Mouse (Mus musculus): Measurements from ENCODE around the gene Kif1c.

The Kif1c gene

DNA sequence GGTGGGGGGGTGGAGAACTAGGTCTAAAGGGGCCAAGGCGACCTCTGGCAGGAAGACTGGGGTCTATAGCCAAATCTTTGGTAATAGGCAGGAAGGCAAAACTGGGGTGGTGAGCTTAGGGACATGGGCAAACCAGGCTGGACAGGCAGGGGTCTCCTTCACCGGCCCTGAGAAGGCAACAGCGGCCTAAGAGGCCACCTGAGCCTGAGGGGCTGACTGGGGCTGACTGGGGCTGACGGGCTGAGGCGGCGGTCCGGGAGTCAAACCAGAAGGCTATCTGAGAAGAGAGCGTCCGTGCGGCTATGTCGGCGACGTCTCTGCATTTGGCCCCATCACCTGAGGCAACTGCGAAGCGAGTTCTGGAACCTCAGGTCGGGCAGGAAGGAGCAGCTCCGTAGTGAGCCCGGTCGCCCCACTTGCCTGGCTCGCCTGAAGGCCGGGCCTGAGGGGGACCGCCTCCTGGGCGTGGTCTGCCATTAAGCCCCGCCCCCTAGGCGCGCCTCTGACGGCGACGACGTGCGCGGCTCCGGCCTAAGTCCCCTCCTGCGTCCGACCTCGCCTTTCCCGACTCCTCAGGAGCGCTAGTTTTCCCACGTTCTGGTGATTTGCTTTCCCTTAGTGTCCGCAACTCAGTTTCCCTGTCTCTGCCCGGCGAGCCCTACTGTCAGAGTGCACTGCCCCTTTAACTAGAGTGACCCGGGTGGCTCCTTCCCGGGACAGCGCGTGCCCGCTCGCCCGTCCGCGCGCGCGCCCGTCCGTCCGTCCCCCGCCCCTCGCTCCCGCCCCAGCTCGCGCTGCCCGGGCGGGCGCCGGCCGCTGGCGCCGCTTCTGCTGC lies at the start of gene Kif1c, which contains the start of gene Inca1:
Gene Kif1c, plus strand, starts transcription at position 827 of the 835 bp plus-strand sequence.
Gene Inca1, minus strand, starts transcription at position 434 of the 835 bp plus-strand sequence.
- peak; percentile 94 for DNase-seq (ENCODE audit: low read depth, low spot score)

DNA sequence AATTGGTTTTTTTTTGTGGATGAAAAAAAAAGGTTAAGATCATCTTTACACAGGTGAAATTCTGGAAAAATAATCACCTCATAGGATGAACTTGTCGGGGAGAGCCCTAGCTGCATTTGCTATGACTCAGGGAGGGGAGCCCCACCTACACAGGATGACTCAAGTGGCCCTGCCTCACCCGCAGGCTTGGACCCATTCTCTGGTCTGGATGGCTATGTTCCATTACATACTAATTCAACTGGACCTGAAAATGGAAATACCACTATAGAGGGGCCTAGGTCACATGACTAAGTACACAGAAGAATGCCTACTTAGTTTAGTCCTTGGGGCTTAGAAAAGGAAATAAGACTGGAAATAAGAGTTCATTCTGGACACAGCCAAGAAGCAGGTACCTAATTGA lies 49.0 kb upstream of the Kif1c start:
- no peak for DNase-seq (ENCODE audit: low read depth, low spot score)

DNA sequence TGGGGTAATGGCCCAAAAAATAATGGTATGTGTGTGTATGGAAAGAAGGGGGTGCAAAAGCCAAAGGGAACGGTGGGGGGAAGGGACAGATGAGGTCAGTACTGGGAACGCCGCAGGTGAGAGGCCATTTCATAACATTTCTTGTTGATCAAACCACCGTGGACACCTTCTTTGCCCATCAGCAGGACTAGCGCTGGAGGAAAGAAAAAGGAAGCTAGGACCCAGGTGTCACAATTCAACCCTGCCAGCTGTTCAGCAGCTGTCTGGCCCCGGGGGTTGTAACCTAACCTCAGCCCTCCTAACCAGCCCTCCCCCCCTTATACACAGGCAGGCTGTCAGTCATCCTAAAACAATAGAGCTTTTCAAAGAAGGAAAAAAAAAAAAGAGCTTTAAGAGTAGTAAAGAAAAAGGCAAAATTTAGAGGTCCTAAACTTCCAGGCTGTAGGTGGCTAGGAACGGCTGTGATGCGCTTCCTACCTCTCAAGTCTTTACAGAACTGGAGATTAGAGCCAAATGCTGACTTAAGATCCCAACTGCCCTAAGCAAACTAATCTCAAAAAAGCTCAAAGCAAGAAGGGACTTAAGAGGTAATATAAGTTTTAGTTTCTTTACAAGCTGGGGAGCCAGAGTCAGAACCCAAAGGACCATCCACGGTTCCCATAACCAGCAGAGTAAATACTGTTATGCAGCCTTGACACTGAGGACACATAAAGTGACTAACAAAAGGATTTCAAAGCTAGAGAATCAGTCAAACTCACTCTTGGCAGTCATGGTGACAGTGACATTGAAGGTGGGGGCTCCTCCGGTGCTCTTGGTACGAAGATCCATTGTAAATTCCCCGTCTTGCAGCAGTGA lies 48.1 kb upstream of the Kif1c start:
- no peak for DNase-seq (ENCODE audit: low read depth, low spot score)

DNA sequence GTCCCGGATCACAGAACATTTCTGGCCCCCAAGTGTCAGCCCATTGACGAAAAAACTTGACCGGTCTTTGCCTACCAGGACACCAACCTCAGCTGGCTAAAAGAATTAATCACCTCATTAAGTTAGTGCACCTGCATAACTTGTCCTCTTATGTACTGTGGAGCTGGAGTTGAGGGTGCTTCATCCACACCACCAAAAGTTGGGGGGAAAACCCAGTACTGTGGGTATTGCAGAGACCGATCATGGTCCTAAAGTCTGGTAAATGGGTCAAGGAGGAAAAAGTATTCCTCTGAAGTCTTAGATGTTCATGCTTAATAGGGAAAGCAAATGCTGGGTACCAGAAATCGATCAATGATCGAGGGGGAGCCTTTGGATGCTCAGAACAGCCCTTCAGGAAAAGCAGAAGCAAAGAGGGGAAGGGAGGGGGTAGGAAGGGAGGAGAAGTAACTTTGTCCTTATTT lies 47.4 kb upstream of the Kif1c start:
- no peak for DNase-seq (ENCODE audit: low read depth, low spot score)

DNA sequence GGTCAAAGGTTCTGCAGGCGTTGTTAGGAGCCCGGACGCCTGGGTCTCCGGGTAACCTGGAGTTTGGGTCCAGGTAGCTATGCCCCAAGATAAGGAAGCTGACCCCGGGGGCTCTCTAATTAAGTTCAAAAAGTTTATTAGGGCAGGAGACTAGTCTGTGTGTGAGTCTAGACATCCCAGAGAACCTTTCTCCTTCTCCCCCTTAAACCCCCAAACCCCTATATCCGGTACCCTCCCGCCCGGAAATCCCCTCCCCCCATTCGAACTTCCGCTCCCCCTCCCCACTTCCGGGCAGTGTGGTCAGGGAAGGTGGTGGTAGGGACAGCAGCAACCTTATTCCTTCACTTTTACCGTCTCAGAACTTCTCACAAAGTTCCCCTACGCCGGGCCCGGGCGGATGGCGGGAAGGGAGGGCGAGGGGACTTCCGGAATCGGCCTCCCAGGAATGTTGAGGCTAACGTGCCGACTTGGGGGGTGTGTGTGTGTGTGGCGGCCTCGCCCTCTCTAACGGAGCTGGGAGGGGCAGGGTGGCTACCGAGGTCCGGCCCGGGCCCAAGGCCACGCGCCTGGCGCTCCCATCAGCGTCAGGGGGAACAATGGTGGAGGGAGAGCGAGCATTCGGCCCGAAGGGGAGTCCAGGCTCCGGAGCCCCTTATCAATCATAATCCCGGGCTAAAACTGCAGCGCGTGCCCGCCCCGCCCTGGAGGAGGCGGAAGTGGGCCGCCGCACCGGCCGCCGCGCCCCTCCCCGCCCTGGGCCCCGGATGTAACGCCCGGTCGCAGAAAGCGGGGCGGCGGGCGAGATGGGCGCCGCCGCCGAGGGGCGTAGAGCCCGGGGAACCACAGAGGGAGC lies 46.8 kb upstream of the Kif1c start:
- no peak for DNase-seq (ENCODE audit: low read depth, low spot score)

DNA sequence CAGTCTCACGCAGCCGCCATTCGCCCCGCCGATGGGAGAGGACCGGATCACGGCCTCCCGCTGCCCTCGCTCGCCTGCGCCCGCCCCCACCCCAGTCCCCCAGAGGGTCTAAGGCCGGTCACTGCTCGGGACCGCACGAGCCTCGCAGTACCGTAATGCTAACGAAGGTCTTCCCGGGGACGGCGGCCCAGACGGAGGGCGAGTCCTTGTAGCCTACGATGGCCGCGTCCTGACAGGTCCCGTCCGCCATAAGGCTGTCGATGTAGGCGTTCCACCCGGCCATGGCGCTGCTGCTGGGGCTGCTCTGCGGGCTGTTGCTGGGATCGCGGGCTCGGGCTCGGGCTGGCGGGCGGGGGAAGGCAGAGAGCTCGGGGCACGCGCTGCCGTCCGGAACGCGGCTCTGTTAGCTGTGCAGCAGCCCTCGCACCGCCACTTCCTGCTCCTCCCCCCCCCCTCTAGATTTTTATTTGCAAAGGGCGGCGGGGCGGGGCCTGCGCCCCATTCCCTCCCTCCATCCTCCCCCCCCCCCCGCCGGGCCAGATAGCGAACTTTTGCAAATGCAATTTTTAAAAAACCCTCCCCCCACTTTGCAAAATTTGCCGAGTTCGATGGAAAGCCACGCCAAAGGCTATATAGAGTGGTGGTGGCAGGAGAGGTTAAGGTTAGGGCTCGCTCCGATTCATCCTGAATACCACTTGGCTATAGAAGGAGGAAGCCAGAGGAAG lies 46.0 kb upstream of the Kif1c start, which contains the start of gene Pfn1:
Gene Pfn1, minus strand, starts transcription at position 447 of the 725 bp plus-strand sequence.
- peak; percentile 80 for DNase-seq (ENCODE audit: low read depth, low spot score)

DNA sequence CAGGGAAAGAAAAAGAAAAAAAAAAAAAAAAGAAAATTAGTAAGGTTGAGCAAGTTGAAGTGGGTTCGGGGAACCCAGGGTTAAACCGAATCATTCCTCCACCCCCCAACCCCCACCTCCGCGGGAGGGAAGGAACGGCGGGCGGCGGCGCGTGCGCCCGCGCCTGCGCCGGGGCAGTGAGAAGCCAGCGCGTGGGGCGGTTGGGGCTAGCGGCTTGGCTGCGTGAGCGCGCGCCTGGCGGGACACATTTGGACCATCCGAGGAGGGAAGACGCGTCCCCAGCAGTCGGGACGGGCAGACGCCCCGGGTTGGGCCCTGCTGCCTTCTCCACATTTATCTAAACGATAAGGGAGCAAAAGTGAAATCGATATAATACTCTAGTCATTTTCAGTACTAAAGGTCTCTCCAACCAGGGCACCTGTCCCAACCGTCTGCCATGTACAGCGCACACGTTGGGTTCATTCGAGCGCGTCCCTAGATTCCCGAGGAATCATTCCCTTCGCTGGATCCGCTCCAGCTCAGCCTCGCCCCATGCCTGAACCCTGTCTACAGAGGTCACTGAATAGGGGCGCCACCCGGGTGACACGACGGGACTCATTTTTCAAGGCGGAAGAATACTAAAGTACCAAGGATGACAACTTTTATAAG lies 45.3 kb upstream of the Kif1c start:
- DNase-seq (ENCODE audit: low read depth, low spot score) = peak; percentile 87

DNA sequence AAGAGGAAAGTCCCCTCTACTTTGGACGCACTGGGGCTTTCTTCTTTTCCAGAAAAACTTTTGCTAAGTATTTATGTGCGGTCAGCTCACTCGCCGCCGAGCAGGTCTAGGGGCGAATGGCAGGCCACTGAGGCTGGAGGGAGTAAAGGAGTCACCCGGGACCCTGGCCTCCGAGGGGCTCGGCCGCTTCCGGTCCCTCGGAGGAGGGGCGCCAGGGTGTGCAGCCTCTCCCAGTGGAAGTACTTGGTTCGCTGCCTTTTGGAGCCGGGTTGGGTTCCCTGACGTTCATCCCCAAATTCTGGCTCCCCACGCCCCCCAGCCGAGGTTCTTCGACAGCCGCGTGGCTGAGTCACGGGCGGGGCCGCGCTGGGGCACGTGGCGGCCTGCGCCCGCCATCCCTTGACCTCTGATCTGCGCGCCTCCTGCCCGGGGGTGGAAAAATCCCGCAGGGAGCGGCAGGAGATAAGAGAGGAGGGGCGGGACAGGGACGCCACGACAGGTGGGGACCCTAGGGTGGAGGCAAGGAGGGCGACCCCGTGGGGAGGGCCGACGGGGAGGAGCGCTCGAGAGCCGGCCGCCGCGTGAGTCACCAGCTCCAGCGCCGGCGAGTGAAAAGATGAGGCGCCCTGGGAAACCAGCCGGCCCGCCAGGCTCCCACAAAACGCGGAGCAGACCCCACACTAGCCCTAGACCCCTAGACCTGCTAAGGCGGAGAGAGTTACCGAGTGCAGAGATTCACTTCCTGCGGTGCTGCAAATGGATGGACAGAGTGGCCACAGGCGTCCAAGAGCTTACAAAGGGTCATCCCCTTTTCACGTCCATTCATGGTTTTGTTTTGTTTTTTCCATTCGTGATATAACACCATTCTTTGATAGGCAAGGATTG lies 44.5 kb upstream of the Kif1c start:
- DNase-seq (ENCODE audit: low read depth, low spot score) = peak; percentile 71

DNA sequence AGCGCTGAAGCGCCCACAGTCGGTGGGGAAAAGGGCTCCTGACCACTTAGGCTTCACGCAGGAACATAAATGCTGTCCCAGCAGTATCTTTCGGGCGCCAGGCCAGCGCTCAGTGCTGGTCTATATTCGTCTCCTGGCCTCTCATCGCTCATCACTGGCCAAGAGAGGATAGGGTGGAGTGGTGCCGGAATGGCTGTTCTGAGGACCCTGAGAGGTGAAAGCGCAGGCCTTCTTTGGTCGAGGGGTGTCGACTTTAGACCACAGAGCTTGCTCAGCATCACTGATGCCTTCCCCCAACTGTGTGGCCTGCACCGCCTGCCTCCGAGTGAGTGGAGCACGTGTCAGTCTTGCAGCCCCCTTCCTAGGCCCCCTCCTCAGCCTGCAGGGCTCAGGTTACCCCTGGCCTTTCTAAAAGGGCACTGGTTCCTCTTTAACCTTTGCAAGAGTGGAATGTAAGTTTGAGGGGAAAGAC lies 43.9 kb upstream of the Kif1c start:
- peak; percentile 95 for DNase-seq (ENCODE audit: low read depth, low spot score)

DNA sequence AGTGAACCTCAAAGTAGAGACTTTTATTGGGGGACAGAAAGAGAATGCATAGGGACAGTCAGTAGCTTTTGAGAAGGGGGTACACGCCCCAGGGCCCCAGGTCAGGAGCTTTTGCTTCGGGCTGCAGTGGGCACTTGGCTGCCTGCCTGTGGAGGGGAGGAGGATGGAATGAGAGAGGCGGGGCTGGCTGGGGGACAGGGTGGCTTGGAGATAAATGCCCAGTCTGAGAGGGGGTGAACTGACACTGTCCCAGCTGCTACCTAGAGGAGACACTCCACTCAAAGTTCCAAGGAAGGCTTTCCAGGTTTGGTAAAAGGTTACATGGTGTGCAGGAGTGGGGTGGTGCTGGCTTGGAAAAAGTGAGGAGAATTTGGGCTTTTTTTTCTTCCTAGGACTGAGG lies 43.4 kb upstream of the Kif1c start, which contains the start of gene Eno3:
Gene Eno3, plus strand, starts transcription at position 239 of the 400 bp plus-strand sequence.
- peak; percentile 88 for DNase-seq (ENCODE audit: low read depth, low spot score)

DNA sequence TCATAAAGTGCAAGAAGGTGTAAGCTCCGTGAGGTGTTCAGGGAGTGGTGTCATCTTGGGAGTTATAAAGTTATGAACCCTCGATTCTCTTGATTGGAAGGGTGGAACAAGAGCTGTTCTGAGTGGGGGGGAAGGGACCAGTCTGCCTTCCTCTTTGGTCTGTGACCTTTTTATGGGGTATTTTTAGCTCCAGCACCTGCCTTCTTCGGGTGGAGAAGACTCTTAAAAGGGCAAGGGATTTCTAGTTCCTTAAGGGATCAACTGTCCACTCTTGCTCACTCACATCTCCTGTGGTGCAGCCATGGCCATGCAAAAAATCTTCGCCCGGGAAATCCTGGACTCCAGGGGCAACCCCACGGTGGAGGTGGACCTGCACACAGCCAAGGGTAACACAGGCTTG lies 42.8 kb upstream of the Kif1c start:
- peak; percentile 91 for DNase-seq (ENCODE audit: low read depth, low spot score)

DNA sequence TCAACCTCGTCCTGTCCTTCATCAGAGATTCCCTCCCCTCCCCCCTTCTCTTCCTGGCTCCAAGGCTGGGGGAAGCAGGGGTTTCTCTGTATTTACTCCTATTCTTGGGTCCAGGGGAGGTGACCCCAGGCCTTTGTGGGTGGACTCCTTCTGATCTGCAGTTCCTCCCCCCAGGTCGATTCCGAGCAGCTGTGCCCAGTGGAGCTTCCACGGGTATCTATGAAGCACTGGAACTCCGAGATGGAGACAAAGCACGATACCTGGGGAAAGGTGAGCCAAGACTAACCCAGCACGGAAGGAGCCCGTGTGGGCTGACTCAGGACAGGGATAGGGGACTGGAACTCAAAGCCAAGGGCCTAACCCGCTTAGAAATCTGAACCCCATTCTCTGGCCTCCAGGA lies 42.4 kb upstream of the Kif1c start:
- no peak for DNase-seq (ENCODE audit: low read depth, low spot score)

DNA sequence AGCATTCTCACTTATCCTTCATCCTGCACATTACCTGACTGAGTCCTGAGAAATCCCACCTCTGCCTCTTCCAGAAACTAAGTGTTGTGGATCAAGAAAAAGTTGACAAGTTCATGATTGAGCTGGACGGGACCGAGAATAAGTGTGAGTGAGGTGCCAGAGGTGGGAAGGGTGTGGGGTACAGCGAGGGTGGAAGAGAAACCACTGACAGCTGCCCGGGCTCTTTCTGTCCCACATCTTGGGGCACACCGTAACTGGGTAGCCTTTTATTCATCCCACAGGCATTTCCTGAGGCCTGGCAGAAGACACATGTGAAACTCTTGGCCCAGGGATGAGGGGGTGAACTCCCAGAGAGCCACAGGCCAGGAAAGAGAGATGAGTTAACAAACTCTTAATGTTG lies 41.8 kb upstream of the Kif1c start:
- no peak for DNase-seq (ENCODE audit: low read depth, low spot score)

DNA sequence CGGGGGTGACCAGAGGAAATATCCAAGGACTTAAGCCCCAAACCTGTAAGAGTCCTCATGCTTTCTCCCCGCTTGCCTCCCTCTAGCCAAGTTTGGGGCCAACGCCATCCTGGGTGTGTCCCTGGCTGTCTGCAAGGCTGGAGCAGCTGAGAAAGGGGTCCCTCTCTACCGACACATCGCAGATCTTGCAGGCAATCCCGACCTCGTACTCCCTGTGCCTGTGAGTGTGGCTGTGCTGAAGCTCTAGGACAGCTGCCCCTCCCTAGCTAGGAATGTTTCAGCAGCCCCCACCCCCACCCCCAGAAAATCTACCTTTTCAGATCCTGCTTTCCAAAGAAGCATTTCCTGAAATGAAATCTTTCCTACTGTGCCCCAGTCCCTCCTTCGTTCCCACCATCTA lies 41.4 kb upstream of the Kif1c start:
- DNase-seq (ENCODE audit: low read depth, low spot score) = no peak

DNA sequence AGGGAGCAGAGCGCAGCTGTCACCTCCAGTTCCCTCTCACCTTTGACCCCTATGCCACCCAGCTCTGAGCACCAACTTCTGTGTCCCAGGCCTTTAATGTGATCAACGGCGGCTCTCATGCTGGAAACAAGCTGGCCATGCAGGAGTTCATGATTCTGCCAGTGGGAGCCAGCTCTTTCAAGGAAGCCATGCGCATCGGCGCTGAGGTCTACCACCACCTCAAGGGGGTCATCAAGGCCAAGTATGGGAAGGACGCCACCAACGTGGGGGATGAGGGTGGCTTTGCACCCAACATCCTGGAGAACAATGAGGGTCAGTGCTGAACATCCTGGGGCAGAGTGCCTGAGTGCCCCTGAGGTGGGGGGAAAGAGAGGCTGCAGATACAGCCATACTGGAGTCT lies 39.8 kb upstream of the Kif1c start:
- no peak for DNase-seq (ENCODE audit: low read depth, low spot score)

DNA sequence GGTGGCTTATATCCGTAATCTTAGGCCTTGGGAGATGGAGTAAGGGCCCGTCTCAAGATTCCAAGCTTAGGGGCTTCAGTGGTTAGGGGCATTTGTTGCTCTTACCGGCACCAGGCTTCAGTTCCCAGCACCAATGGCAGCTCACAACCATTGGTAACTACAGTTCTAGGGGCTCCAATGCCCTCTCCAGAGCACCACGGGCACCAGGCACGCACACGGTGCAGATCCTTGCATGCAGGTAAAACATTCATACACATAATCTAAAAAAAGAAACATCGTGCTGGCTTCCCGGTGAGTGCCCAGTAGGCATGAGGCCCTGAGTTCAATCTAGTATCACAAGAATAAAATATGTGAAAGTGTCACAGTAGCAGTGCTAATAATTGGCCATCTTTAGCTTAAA lies 37.2 kb upstream of the Kif1c start:
- DNase-seq (ENCODE audit: low read depth, low spot score) = no peak

DNA sequence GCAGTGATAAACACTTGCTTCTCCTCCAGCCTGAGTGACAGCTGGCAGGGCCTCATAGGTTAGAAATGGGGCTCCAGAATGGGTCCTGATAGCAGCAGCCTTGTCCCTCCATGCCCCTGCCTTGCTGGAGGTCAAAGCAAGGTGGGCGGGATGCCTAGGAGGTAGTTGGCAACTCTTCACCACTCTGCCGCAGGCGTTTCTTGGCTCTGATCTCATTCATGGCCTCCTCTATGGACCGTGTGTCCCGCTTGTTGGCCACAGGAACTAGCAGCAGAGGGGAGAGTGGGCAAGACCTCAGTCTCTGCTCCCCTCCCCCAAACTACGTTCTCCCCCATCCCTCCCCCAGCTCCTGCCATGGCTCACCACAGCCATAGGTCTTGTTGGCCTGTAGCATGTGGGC lies 36.4 kb upstream of the Kif1c start:
- peak; percentile 90 for DNase-seq (ENCODE audit: low read depth, low spot score)

DNA sequence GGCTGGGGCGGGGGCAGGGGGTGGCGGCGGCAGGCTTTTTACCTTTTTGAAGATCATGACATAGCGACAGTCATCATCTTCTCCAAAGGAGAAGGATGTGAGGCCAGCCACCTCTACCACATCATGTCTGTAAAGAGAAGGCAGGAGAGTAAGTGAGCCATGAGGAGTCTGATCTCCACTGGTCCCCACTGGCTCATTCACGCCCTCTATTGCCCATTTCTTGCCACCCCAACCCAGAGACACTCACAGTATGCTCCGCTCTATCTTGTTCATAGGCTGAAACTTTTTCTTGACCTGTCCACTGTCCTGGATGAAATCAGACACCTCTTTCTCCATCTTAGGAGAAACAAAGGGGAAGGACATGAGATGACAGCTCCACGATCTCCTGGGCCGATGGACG lies 35.6 kb upstream of the Kif1c start:
- no peak for DNase-seq (ENCODE audit: low read depth, low spot score)

DNA sequence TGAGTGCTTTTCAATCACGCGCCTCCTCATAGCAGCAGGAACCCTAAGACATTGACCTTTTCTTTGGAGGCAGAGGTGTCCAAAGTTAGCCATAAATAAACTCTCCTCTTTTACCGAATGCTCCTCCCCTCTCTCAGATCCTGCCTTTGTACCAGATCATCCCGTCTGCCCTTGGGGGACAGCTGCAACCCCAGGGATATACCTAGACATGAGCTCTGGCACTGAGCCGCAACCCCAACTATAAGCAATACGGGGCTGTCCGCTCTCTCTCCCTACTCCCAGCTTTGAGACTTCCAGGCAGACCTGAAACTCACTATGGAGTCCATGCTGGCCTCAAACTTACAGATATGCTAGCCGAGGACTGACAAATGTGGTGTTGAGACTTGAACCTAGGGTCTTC lies 33.7 kb upstream of the Kif1c start:
- DNase-seq (ENCODE audit: low read depth, low spot score) = no peak

Data from skeletal muscle tissue, adult 2 months (tissue).